Mouse (Mus musculus) liver, adult 2 months (tissue): Measurements from ENCODE around the gene Sos2. TPM values are rescaled to one million over a fixed set of nuclear protein-coding genes. Genes with fewer than 3 reads are reported as not detected.

Source experiments
- DNase-seq: peaks from one replicate; pipeline ENCODE4 v3.0.0-alpha.2; 2011; ENCODE audit warnings: low read depth, low spot score; ENCODE audit errors: extremely low read depth
- H3K27ac ChIP-seq: fragments of 200-500 bp; replicated peaks from 2 replicates; pipeline ENCODE4 v1.5.1; 2012; ENCODE audit warnings: low read depth, mild to moderate bottlenecking, control low read depth, inconsistent platforms, low read length; ENCODE audit not compliant: insufficient read depth
- H3K27me3 ChIP-seq: fragments of 200-500 bp; 2 replicates; pipeline ENCODE4 v1.6.1; 2012; ENCODE audit warnings: mild to moderate bottlenecking, moderate library complexity, low read length, inconsistent platforms; ENCODE audit not compliant: control insufficient read depth, insufficient read depth
- H3K36me3 ChIP-seq: fragments of 200-500 bp; 2 replicates; pipeline ENCODE4 v1.6.1; 2012; ENCODE audit warnings: low read length, inconsistent platforms; ENCODE audit not compliant: control insufficient read depth, insufficient read depth
- H3K4me1 ChIP-seq: fragments of 200-500 bp; 2 replicates; pipeline ENCODE4 v1.6.1; 2011; ENCODE audit warnings: low read length; ENCODE audit not compliant: control insufficient read depth, insufficient read depth
- H3K4me3 ChIP-seq: fragments of 200-500 bp; 2 replicates; pipeline ENCODE4 v1.5.1; 2011; ENCODE audit warnings: low read depth, mild to moderate bottlenecking, control low read depth, low read length, moderate library complexity; ENCODE audit not compliant: insufficient read depth
- H3K79me2 ChIP-seq: fragments of 200-500 bp; 2 replicates; pipeline ENCODE4 v1.6.1; 2012; ENCODE audit warnings: inconsistent platforms, mild to moderate bottlenecking, low read length, moderate library complexity; ENCODE audit not compliant: control insufficient read depth, insufficient read depth
- H3K9ac ChIP-seq: fragments of 200-500 bp; 2 replicates; pipeline ENCODE4 v1.6.1; 2012; ENCODE audit warnings: low read depth, mild to moderate bottlenecking, control low read depth, inconsistent platforms, low read length
- CTCF ChIP-seq: fragments of 200-500 bp; IDR thresholded peaks from 2 replicates; pipeline ENCODE4 v1.5.1; 2011; ENCODE audit warnings: low read depth, low read length, control low read depth
- POLR2A ChIP-seq: fragments of 200-500 bp; IDR thresholded peaks from 2 replicates; pipeline ENCODE4 v1.6.1; 2011; ENCODE audit warnings: low read length, control low read depth; ENCODE audit not compliant: insufficient read depth; ENCODE audit errors: extremely low read depth
- WGBS: fragments of 180-500 bp; shearing (Covaris S2); methylation state at CpG from one replicate; pipeline ENCODE4 v1.1.7; 2018; 5-methylcytosine and 5-hydroxymethylcytosine counted together
- polyA plus RNA-seq: library from polyadenylated mRNA; depleted of rRNA; stranded (reverse); fragments of >200 nt; gene quantifications from 2 replicates; pipeline ENCODE4 v1.2.3, GENCODE M21; 2012
- total RNA-seq: library from RNA; depleted of rRNA; stranded (reverse); fragments of >200 nt; gene quantifications from 2 replicates; pipeline ENCODE4 v1.2.3, GENCODE M21; 2014

Sos2 gene
- total and polyA plus RNA-seq, 2 experiments, result 7.3 to 11.1 TPM

DNA sequence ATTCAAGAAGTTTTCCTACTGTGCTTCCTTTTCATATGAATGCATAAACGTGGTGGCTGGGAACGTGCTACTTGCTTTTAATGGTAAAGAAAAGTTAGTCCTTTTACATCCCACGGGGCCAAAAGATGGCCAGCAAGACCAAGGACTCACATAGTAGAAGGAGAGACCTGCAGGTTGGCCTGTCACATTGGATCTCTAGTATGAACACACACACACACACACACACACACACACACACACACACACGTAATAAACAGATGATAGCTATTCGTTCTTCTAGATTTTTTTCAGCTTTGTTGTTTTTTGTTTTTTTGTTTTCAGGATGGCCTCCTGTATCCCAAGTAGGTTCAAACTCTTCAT is 98.4 kb downstream of the Sos2 start:
- Histone ChIP-seq H3K36me3 (peaks cover 15% of the 10 kb centered on the region), H3K9ac (no peak overlapping the region), H3K4me1 (peaks cover 5% of the 10 kb centered on the region; the same call in 1 of the 2 replicates), H3K27me3 (no peaks in the 10 kb centered on the region), H3K27ac (no peak overlapping the region), H3K79me2 (no peaks in the 10 kb centered on the region), H3K4me3 (no peak overlapping the region)
- TF ChIP-seq CTCF, result no peak
- WGBS, result 43% methylated on average over 5 of the region's 5 CpGs
- no peak for DNase-seq

DNA sequence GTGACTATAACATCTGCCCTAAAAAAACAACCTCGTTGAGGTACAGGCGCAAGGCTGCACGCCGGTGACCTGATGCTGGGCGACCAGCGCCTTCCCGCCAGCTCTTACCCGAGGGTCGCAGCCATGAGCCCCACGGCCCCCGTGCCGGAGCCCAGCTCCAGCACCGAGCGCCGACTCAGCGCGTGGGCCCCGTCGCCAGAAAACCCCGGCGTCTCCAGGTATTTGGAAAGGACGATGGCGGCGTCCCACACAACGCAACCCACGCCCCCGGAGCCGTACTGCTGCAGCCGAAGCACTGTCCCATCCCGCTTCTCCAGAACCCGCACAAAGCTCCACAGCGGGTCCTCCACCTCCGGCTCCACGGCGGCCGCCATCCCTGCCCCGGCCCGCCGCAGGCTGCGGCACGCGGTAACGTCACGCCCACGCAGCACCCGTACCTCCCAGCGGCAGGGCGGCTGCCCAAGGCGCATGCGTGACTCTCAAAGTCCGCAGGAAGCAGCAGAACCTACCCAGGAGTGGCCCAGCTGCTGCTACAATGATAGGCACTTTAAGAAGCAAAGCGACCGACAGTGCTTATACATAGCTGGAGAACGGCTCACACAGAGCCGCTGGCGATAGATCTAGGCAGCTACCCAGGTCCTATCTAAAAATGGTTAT is 98.9 kb downstream of the Sos2 start, which contains the start of gene Vcpkmt:
TSS of gene Vcpkmt (minus strand) at position 416 of the 657 bp plus-strand sequence.
- no peak within 1 kb of the TSS for H3K27ac ChIP-seq
- 1% methylated on average over 56 of the region's 56 CpGs for WGBS
- no peaks in the 10 kb centered on the region for H3K79me2 ChIP-seq
- H3K4me1 ChIP-seq, result peaks cover 5% of the 10 kb centered on the region; the same call in 1 of the 2 replicates
- TF ChIP-seq CTCF, result 0 out of 2 replicates have a peak, but pooled peaks have one; percentile 6
- TF ChIP-seq POLR2A, result 0 out of 2 replicates have a peak, but pooled peaks have one; percentile 41
- H3K27me3 ChIP-seq, result no peaks in the 10 kb centered on the region
- peaks cover 12% of the 10 kb centered on the region for H3K36me3 ChIP-seq
- peak; percentile 79 for DNase-seq
- H3K4me3 ChIP-seq, result peak within 1 kb of the TSS; percentile 90
- peak within 1 kb of the TSS; percentile 82 for H3K9ac ChIP-seq

DNA sequence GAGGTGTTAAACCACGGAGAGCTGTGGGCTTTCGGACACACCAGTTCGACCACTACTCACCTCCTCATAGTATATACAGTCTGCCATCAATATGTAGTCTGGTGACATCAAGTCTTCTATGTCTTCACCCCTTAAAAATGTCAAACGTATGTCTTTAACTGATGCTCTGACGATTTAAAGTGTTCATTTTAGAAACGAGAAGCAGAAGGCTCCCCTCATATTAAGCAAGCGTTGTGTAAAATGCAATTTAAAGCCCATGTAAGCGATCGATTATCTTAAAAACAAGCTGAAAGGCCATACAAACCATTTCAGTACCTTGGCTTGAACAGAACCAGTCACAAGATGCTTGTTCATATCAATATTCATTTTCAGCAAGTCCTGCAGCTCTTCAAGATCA is 99.4 kb downstream of the Sos2 start:
- no peaks in the 10 kb centered on the region for H3K27me3 ChIP-seq
- H3K79me2 ChIP-seq, result no peaks in the 10 kb centered on the region
- no peak overlapping the region for H3K27ac ChIP-seq
- H3K4me1 ChIP-seq, result peaks cover 5% of the 10 kb centered on the region; the same call in 1 of the 2 replicates
- H3K36me3 ChIP-seq, result peaks cover 12% of the 10 kb centered on the region
- peak overlapping the region; percentile 82 for H3K9ac ChIP-seq
- WGBS, result 28% methylated on average over 9 of the region's 9 CpGs
- DNase-seq, result no peak
- TF ChIP-seq CTCF, result no peak
- no peak for TF ChIP-seq POLR2A
- peak overlapping the region; percentile 90; the same call in 1 of the 2 replicates for H3K4me3 ChIP-seq

GRCm38 (mm10) chr12:69579623-69580022 is 102.0 kb downstream of the Sos2 start:
- DNase-seq, result no peak
- WGBS, result 94% methylated on average over 5 of the region's 5 CpGs
- H3K36me3 ChIP-seq, result peaks cover 4% of the 10 kb centered on the region
- no peak overlapping the region for H3K27ac ChIP-seq
- no peaks in the 10 kb centered on the region for H3K27me3 ChIP-seq
- H3K79me2 ChIP-seq, result no peaks in the 10 kb centered on the region
- H3K4me1 ChIP-seq, result peaks cover 5% of the 10 kb centered on the region; the same call in 1 of the 2 replicates
- H3K4me3 ChIP-seq, result no peak overlapping the region
- no peak overlapping the region for H3K9ac ChIP-seq
- no peak for TF ChIP-seq POLR2A
- no peak for TF ChIP-seq CTCF

GRCm38 (mm10) chr12:69576120-69576627 is 105.5 kb downstream of the Sos2 start:
- no peak for TF ChIP-seq CTCF
- TF ChIP-seq POLR2A, result no peak
- Histone ChIP-seq H3K27me3 (no peaks in the 10 kb centered on the region), H3K4me1 (peaks cover 7% of the 10 kb centered on the region), H3K9ac (no peak overlapping the region), H3K79me2 (no peaks in the 10 kb centered on the region), H3K4me3 (no peak overlapping the region), H3K36me3 (peaks cover 4% of the 10 kb centered on the region), H3K27ac (no peak overlapping the region)
- DNase-seq, result no peak
- 88% methylated on average over 9 of the region's 9 CpGs for WGBS
